Mouse (Mus musculus) stomach, embryonic 14.5 days (tissue): Measurements from ENCODE around the gene Pbx1. TPM values are rescaled to one million over a fixed set of nuclear protein-coding genes. Genes with fewer than 3 reads are reported as not detected.
"Not testable (repeated sequence)": the region's sequence is repeated elsewhere in the genome, so short reads cannot be mapped to it uniquely, and the experiment has no call there.

Experiments used
- ATAC-seq: fragments of 200-750 bp; cut with Nextera tagmentation; 2 replicates; pipeline ENCODE4 v1.8.0; 2017; ENCODE audit warnings: low read depth, moderate TSS enrichment; ENCODE audit not compliant: insufficient number of reproducible peaks, insufficient read depth, low FRiP score
- H3K27ac ChIP-seq: fragments of 300-500 bp; sonication (generic); 2 replicates; pipeline ENCODE4 v1.5.1; 2014; ENCODE audit warnings: mild to moderate bottlenecking, low read length, moderate library complexity, mixed read lengths
- H3K27me3 ChIP-seq: fragments of 300-500 bp; sonication (generic); 2 replicates; pipeline ENCODE4 v1.6.1; 2014; ENCODE audit warnings: low read length, control low read depth, mixed read lengths; ENCODE audit not compliant: control insufficient read depth, insufficient read depth
- H3K36me3 ChIP-seq: fragments of 300-500 bp; sonication (generic); 2 replicates; pipeline ENCODE4 v1.6.1; 2014; ENCODE audit warnings: mild to moderate bottlenecking, control low read depth, low read length, moderate library complexity, mixed read lengths; ENCODE audit not compliant: control insufficient read depth, insufficient read depth
- H3K4me1 ChIP-seq: fragments of 300-500 bp; sonication (generic); 2 replicates; pipeline ENCODE4 v1.6.1; 2014; ENCODE audit warnings: low read length, control low read depth, mixed read lengths; ENCODE audit not compliant: control insufficient read depth, insufficient read depth
- H3K4me2 ChIP-seq: fragments of 300-500 bp; sonication (generic); replicated peaks from 2 replicates; pipeline ENCODE4 v1.6.1; 2014; ENCODE audit warnings: low read depth, low read length, control low read depth
- H3K4me3 ChIP-seq: fragments of 300-500 bp; sonication (generic); 2 replicates; pipeline ENCODE4 v1.5.1; 2014; ENCODE audit warnings: low read depth, low read length, control low read depth
- H3K9ac ChIP-seq: fragments of 300-500 bp; sonication (generic); replicated peaks from 2 replicates; pipeline ENCODE4 v1.6.1; 2014; ENCODE audit warnings: low read depth, mild to moderate bottlenecking, control low read depth, low read length, moderate library complexity, mixed read lengths
- H3K9me3 ChIP-seq: fragments of 300-500 bp; sonication (generic); 2 replicates; pipeline ENCODE4 v1.6.1; 2016; ENCODE audit warnings: low read depth, low read length, control low read depth; ENCODE audit not compliant: control insufficient read depth
- WGBS: fragments of 180-500 bp; shearing (Covaris S2); extraction: QIAGEN DNeasy Blood & Tissue Kit; methylation state at CpG from one replicate; pipeline ENCODE4 v1.1.7; 2014; 5-methylcytosine and 5-hydroxymethylcytosine counted together
- polyA plus RNA-seq: library from polyadenylated mRNA; unstranded; fragments of >200 nt; fragmentation: Nextera tagmentation; extraction: Ambion mirVana; gene quantifications from 2 replicates; pipeline ENCODE4 v1.2.1, GENCODE M21; 2014

Pbx1 gene
- polyA plus RNA-seq = 60.3 and 64.1 TPM in 2 replicates

GRCm38 (mm10) chr1:168432232-168432280 is at the start of gene Pbx1:
TSS of gene Pbx1 (minus strand) at chr1:168432270.
- H3K4me1 ChIP-seq, H3K9me3 ChIP-seq, ATAC-seq, H3K27me3 ChIP-seq, H3K36me3 ChIP-seq: not testable (repeated sequence)
- Histone ChIP-seq H3K9ac (peak within 1 kb of the TSS; percentile 94), H3K4me2 (peak within 1 kb of the TSS; percentile 50), H3K27ac (peak within 1 kb of the TSS; percentile 99), H3K4me3 (peak within 1 kb of the TSS; percentile 71)

DNA sequence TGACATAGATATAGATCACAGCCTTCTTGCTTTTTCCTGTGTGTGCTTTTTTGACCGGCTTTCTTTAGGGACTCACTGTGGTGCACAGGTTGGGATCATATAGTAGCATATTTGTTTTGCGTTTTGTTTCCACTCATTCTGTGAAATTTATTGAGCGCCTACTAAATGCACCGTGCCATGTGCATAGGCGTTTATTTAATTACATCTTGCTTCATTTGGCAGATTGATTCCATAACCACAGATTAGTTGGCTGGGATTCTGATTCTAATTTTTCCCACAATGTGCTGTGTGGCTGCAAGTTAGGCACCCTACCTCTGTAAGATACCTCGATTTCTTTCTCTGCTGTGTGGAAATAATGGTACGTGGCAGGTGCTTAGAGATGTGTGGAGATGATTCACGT is 47.6 kb upstream of the Pbx1 start:
- no peak overlapping the region for H3K4me2 ChIP-seq
- H3K4me1 ChIP-seq = no peaks in the 10 kb centered on the region
- no peaks in the 10 kb centered on the region for H3K36me3 ChIP-seq
- no peak overlapping the region for H3K9ac ChIP-seq
- no peak for ATAC-seq
- H3K9me3 ChIP-seq = no peaks in the 10 kb centered on the region
- 86% methylated on average over 8 of the region's 8 CpGs for WGBS
- no peak overlapping the region for H3K27ac ChIP-seq
- no peaks in the 10 kb centered on the region for H3K27me3 ChIP-seq
- no peak overlapping the region for H3K4me3 ChIP-seq

- H3K4me2 ChIP-seq = no peak overlapping the region
- 65% methylated on average over 2 of the region's 2 CpGs for WGBS
- peaks cover 2% of the 10 kb centered on the region; the same call in 1 of the 2 replicates for H3K4me1 ChIP-seq
- no peak overlapping the region for H3K9ac ChIP-seq
- no peak overlapping the region for H3K27ac ChIP-seq
- H3K4me3 ChIP-seq = no peak overlapping the region
- H3K27me3 ChIP-seq = no peaks in the 10 kb centered on the region
- H3K9me3 ChIP-seq = no peaks in the 10 kb centered on the region
- no peak for ATAC-seq
- H3K36me3 ChIP-seq = no peaks in the 10 kb centered on the region
Observed at GRCm38 (mm10) chr1:168478829-168479228, 46.8 kb upstream of the Pbx1 start.

GRCm38 (mm10) chr1:168476917-168477316 is 44.8 kb upstream of the Pbx1 start:
- H3K9ac ChIP-seq = no peak overlapping the region
- H3K27ac ChIP-seq = no peak overlapping the region; the same call in 1 of the 2 replicates
- H3K4me1 ChIP-seq = peaks cover 4% of the 10 kb centered on the region; the same call in 1 of the 2 replicates
- H3K4me2 ChIP-seq = no peak overlapping the region
- H3K27me3 ChIP-seq = no peaks in the 10 kb centered on the region
- no peaks in the 10 kb centered on the region for H3K36me3 ChIP-seq
- no peak overlapping the region for H3K4me3 ChIP-seq
- ATAC-seq = no peak
- H3K9me3 ChIP-seq = no peaks in the 10 kb centered on the region
- 68% methylated on average over 3 of the region's 3 CpGs for WGBS

DNA sequence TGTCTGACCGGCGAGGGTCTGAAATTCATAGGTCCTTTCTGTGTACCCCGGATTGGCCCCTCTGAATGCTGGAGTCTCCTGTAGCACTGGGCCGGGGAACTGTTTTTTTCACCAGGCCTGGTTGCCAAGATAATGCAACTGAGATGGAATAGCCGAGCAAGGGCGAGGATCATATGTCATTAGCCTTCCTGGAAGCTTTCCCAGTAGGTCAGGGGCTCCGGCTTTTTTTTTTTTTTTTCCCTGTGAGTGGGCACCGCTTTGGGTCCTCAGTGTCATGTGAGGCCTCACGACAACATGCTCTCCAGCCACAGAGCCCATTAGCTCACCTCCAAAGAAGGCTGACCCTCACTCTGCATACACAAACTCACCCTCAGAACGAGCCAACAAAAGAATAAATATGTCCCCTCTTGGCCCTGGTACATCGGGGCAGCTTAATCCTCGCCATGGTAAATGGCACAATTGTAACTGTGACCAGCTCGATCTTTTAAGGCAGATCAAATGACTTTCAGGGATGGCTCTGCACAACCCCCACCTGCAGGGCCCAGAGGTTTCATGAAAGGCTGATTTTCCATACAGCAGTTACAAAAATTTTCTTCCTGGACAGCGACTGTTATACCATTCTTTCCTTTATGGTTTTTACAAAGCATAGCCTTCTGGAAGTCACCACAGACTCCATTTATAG is 44.3 kb upstream of the Pbx1 start:
- Histone ChIP-seq H3K36me3 (no peaks in the 10 kb centered on the region), H3K9ac (no peak overlapping the region), H3K27ac (no peak overlapping the region; the same call in 1 of the 2 replicates), H3K4me1 (peaks cover 4% of the 10 kb centered on the region; the same call in 1 of the 2 replicates), H3K27me3 (no peaks in the 10 kb centered on the region), H3K9me3 (no peaks in the 10 kb centered on the region), H3K4me3 (no peak overlapping the region), H3K4me2 (no peak overlapping the region)
- WGBS = 57% methylated on average over 14 of the region's 14 CpGs
- no peak for ATAC-seq

- Histone ChIP-seq H3K9me3 (no peaks in the 10 kb centered on the region), H3K9ac (no peak overlapping the region), H3K27ac (no peak overlapping the region; the same call in 1 of the 2 replicates), H3K27me3 (no peaks in the 10 kb centered on the region), H3K4me3 (no peak overlapping the region), H3K4me2 (no peak overlapping the region), H3K36me3 (no peaks in the 10 kb centered on the region), H3K4me1 (peaks cover 4% of the 10 kb centered on the region; the same call in 1 of the 2 replicates)
- 82% methylated on average over 17 of the region's 17 CpGs for WGBS
- no peak for ATAC-seq
Observed at GRCm38 (mm10) chr1:168475579-168476208, 43.6 kb upstream of the Pbx1 start.

GRCm38 (mm10) chr1:168473255-168474069 is 41.4 kb upstream of the Pbx1 start:
- H3K27me3 ChIP-seq = no peaks in the 10 kb centered on the region
- no peak overlapping the region for H3K27ac ChIP-seq
- H3K36me3 ChIP-seq = no peaks in the 10 kb centered on the region
- H3K9me3 ChIP-seq = no peaks in the 10 kb centered on the region
- no peak overlapping the region for H3K4me2 ChIP-seq
- no peak overlapping the region for H3K4me3 ChIP-seq
- no peak for ATAC-seq
- H3K4me1 ChIP-seq = peaks cover 4% of the 10 kb centered on the region; the same call in 1 of the 2 replicates
- no peak overlapping the region for H3K9ac ChIP-seq
- WGBS = 44% methylated on average over 12 of the region's 12 CpGs

DNA sequence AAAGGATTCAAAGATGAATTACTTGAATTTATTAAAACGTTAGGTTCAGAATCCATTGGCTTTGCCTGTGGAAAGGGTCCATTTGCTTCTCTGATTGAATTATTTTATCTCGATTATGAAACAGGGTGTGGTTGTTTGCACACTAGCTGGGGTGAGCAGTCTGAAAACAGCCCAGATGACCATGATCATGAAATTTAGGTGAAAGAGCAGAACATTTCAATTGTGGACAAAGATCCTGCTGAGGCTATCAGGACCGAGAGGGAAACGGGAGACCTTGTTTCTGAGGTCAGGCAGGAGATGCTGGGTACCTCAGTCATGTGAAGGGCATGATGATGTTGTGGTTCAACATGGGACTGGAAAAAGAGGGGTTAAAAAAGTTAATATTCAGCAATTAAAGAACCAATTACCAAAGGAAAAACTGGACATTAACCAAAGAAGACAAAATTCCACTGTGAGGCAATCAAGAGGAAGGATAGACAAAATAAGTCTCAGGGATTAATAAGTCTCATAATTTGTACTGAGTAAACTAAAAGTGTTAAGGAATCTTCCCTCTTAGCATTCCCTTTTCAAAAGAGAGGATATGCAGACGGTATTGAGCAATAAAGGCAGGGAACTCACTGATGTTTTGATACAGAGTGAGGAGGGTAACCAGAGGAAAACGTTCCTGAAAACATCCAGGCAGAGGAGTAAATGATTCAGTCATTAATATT is 40.6 kb upstream of the Pbx1 start:
- H3K27ac ChIP-seq = no peak overlapping the region
- no peak for ATAC-seq
- H3K36me3 ChIP-seq = no peaks in the 10 kb centered on the region
- WGBS = 54% methylated on average over 6 of the region's 6 CpGs
- H3K27me3 ChIP-seq = no peaks in the 10 kb centered on the region
- H3K4me3 ChIP-seq = no peak overlapping the region
- H3K9ac ChIP-seq = no peak overlapping the region
- H3K9me3 ChIP-seq = no peaks in the 10 kb centered on the region
- H3K4me2 ChIP-seq = no peak overlapping the region
- peaks cover 4% of the 10 kb centered on the region; the same call in 1 of the 2 replicates for H3K4me1 ChIP-seq
